Mouse (Mus musculus): ENCODE results near the gene Ccdc69. TPM values are rescaled to one million over a fixed set of nuclear protein-coding genes. Genes with fewer than 3 reads are reported as not detected.
A peak's percentile ranks its signal among the peaks of the same experiment; 100 is the strongest.

Gene Ccdc69
- polyA plus RNA-seq (2014; fragmentation: Nextera tagmentation; extraction: Ambion mirVana), result 1.2 and 1.4 TPM in 2 replicates

DNA sequence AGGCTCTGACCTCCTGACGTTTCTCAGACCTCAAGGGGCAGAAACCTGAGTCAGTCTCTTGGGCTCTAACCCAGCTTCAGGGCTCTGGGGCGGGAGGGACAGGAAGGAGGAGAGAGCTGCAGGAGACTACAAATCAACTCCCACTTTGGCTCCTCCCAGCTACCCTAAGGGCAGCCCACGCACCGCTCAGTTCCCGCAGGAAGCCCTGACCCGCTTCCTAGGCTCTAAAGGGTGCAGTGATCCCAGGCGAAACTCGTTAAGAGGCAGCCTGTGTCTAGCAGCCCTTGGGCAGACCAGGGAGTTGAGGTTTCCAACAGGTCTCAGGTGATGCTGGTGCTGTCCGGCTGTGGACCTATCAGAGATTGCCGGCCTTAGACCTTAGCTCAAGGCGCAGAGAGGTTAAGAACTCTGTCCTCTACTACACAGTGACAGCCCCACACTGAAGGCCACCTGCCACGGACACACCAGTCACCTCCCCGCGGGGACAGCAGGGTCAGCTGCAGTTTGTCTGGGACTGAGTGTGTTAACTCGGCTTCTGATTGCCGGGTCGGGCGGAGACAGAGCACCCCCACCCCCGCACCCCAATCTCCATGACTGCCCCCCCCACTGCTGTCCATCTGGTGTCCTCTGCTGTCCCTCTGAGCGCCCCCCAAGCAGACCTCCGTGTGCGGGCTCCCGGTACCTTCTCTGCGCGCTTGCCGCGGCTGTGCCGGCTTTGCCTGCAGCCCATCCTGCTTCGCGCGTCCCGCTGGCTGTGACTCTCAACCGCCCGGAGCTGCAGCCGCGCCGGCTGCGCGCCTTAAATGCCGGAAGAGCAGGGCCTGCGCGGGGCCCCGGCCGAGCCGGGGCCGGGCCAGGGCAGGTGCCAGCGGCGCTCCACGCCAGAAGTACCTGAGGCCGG is at the start of gene Ccdc69:
Gene Ccdc69, minus strand, starts transcription at position 801 of the 901 bp plus-strand sequence.
- peak; percentile 73 for ATAC-seq (replicated peaks; ENCODE audit: low FRiP score)
- WGBS, result under 1% methylated on average over 49 of the region's 50 CpGs

DNA sequence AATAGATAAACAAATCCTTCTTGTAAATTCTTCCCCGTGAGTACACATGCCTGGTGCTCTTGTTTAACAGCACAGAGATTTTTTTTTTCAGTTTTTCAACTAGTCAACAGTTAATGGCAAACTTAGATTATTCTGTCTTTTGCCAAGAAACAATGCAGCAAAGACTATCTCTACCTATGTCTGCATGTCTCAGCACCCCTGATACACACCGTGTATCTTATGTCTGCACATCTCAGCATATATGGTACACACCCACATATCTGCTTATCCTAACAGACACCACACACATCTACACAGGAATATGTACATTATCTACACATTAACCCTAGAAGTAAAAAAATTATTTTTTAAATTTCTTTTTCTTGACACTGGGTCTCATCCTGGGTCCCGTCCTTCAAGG is 48.7 kb upstream of the Ccdc69 start:
- H3K27ac ChIP-seq (ENCODE audit: low read depth, low read length), result no peak overlapping the region
- no peak for DNase-seq (ENCODE audit: low spot score)
- no peaks in the 10 kb centered on the region for H3K27me3 ChIP-seq (replicated peaks; ENCODE audit: control insufficient read depth, insufficient read depth, low read length)
- H3K4me3 ChIP-seq (ENCODE audit: low read depth, low read length), result no peak overlapping the region
- no peak overlapping the region for H3K9ac ChIP-seq (ENCODE audit: low read depth, low read length)
- ATAC-seq (replicated peaks; ENCODE audit: low FRiP score), result peak; percentile 65
- no peak overlapping the region for H3K4me2 ChIP-seq
- H3K36me3 ChIP-seq (ENCODE audit: control insufficient read depth, insufficient read depth, low read length), result no peaks in the 10 kb centered on the region
- H3K9me3 ChIP-seq (ENCODE audit: control insufficient read depth, low read length), result no peaks in the 10 kb centered on the region
- 57% methylated on average over 3 of the region's 3 CpGs for WGBS
- H3K4me1 ChIP-seq (replicated peaks; ENCODE audit: control insufficient read depth, insufficient read depth, low read length), result peaks cover 5% of the 10 kb centered on the region

More for the DNA sequence above, at the start of gene Ccdc69:
- Histone ChIP-seq H3K27me3 (replicated peaks; ENCODE audit: control insufficient read depth, insufficient read depth, low read length) (no peaks in the 10 kb centered on the region), H3K9me3 (ENCODE audit: control insufficient read depth, low read length) (no peaks in the 10 kb centered on the region; the same call in 1 of the 2 replicates), H3K4me2 (peak within 1 kb of the TSS; percentile 87), H3K4me1 (replicated peaks; ENCODE audit: control insufficient read depth, insufficient read depth, low read length) (peaks cover 7% of the 10 kb centered on the region), H3K9ac (ENCODE audit: low read depth, low read length) (peak within 1 kb of the TSS; percentile 62), H3K4me3 (ENCODE audit: low read depth, low read length) (peak within 1 kb of the TSS; percentile 55), H3K27ac (ENCODE audit: low read depth, low read length) (no peak within 1 kb of the TSS), H3K36me3 (ENCODE audit: control insufficient read depth, insufficient read depth, low read length) (no peaks in the 10 kb centered on the region)
- DNase-seq (ENCODE audit: low spot score), result peak; percentile 63

GRCm38 (mm10) chr11:55121430-55121829 is 43.5 kb upstream of the Ccdc69 start:
- Histone ChIP-seq H3K4me1 (replicated peaks; ENCODE audit: control insufficient read depth, insufficient read depth, low read length) (0 out of 2 replicates have a peak, but pooled peaks cover 3% of the 10 kb centered on the region), H3K27ac (ENCODE audit: low read depth, low read length) (no peak overlapping the region), H3K4me3 (ENCODE audit: low read depth, low read length) (no peak overlapping the region), H3K36me3 (ENCODE audit: control insufficient read depth, insufficient read depth, low read length) (no peaks in the 10 kb centered on the region), H3K27me3 (replicated peaks; ENCODE audit: control insufficient read depth, insufficient read depth, low read length) (no peaks in the 10 kb centered on the region), H3K9ac (ENCODE audit: low read depth, low read length) (no peak overlapping the region), H3K4me2 (no peak overlapping the region), H3K9me3 (ENCODE audit: control insufficient read depth, low read length) (no peaks in the 10 kb centered on the region)
- no peak for ATAC-seq (replicated peaks; ENCODE audit: low FRiP score)
- DNase-seq (ENCODE audit: low spot score), result no peak
- WGBS, result 84% methylated on average over 1 of the region's 1 CpGs

- no peaks in the 10 kb centered on the region for H3K9me3 ChIP-seq (ENCODE audit: control insufficient read depth, low read length)
- no peaks in the 10 kb centered on the region for H3K27me3 ChIP-seq (replicated peaks; ENCODE audit: control insufficient read depth, insufficient read depth, low read length)
- H3K9ac ChIP-seq (ENCODE audit: low read depth, low read length), result no peak overlapping the region
- H3K4me3 ChIP-seq (ENCODE audit: low read depth, low read length), result no peak overlapping the region
- 65% methylated on average over 8 of the region's 8 CpGs for WGBS
- peak overlapping the region; percentile 50; the same call in 1 of the 2 replicates for H3K27ac ChIP-seq (ENCODE audit: low read depth, low read length)
- DNase-seq (ENCODE audit: low spot score), result no peak
- no peak overlapping the region for H3K4me2 ChIP-seq
- no peaks in the 10 kb centered on the region for H3K4me1 ChIP-seq (replicated peaks; ENCODE audit: control insufficient read depth, insufficient read depth, low read length)
- no peaks in the 10 kb centered on the region for H3K36me3 ChIP-seq (ENCODE audit: control insufficient read depth, insufficient read depth, low read length)
- no peak for ATAC-seq (replicated peaks; ENCODE audit: low FRiP score)
Measured at GRCm38 (mm10) chr11:55120821-55121271, 42.9 kb upstream of the Ccdc69 start.

DNA sequence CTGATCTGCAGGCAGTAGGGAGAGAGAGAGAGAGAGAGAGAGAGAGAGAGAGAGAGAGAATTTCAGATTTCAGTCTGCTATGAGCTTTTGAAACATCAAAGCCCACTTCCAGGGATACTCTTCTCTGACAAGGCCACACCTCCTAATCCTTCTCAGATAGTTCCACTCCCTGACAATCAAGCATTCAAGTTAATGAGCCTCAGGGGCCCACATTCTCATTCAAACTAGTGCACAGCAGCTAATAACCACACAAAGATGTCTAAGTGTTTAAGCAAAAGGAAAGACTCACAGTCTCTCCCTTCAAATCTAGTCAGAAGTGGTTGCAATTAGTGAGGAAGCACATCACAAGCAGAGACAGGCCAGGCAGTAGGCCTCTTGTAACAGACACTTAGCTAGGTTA is 42.3 kb upstream of the Ccdc69 start:
- no peak overlapping the region for H3K27ac ChIP-seq (ENCODE audit: low read depth, low read length)

DNA sequence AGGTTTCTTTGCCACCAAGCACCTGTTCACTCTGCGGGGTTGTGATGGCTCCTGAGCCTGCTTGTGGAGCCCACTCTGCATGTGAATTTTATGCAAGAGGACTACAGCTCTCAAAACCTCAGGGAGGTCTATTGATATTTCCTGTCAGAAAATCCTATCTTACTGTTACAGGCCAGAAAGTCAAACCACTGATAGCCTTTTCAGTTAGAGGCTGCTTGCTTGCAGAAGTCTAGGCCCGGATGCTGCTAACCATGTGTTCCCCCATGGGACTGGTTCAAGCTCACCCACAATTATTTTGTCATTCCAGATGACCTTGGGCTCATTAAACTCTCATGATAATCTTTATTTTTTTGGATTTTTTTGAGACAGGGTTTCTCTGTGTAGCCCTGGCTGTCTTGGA is 39.1 kb upstream of the Ccdc69 start:
- WGBS, result 59% methylated on average over 2 of the region's 2 CpGs
- no peak for ATAC-seq (replicated peaks; ENCODE audit: low FRiP score)

More for the DNA sequence above, 42.3 kb upstream of the Ccdc69 start:
- Histone ChIP-seq H3K36me3 (ENCODE audit: control insufficient read depth, insufficient read depth, low read length) (no peaks in the 10 kb centered on the region), H3K4me3 (ENCODE audit: low read depth, low read length) (no peak overlapping the region), H3K4me1 (replicated peaks; ENCODE audit: control insufficient read depth, insufficient read depth, low read length) (no peaks in the 10 kb centered on the region), H3K4me2 (no peak overlapping the region), H3K9ac (ENCODE audit: low read depth, low read length) (no peak overlapping the region), H3K27me3 (replicated peaks; ENCODE audit: control insufficient read depth, insufficient read depth, low read length) (no peaks in the 10 kb centered on the region), H3K9me3 (ENCODE audit: control insufficient read depth, low read length) (no peaks in the 10 kb centered on the region)
- ATAC-seq (replicated peaks; ENCODE audit: low FRiP score), result no peak
- DNase-seq (ENCODE audit: low spot score), result no peak

GRCm38 (mm10) chr11:55116004-55116403 is 38.1 kb upstream of the Ccdc69 start:
- Histone ChIP-seq H3K4me3 (ENCODE audit: low read depth, low read length) (no peak overlapping the region), H3K27me3 (replicated peaks; ENCODE audit: control insufficient read depth, insufficient read depth, low read length) (no peaks in the 10 kb centered on the region), H3K9ac (ENCODE audit: low read depth, low read length) (no peak overlapping the region), H3K9me3 (ENCODE audit: control insufficient read depth, low read length) (peaks cover 3% of the 10 kb centered on the region; the same call in 1 of the 2 replicates), H3K4me1 (replicated peaks; ENCODE audit: control insufficient read depth, insufficient read depth, low read length) (0 out of 2 replicates have a peak, but pooled peaks cover 3% of the 10 kb centered on the region), H3K27ac (ENCODE audit: low read depth, low read length) (no peak overlapping the region), H3K36me3 (ENCODE audit: control insufficient read depth, insufficient read depth, low read length) (no peaks in the 10 kb centered on the region), H3K4me2 (no peak overlapping the region)
- 68% methylated on average over 3 of the region's 3 CpGs for WGBS
- DNase-seq (ENCODE audit: low spot score), result no peak
- no peak for ATAC-seq (replicated peaks; ENCODE audit: low FRiP score)

More for the DNA sequence above, 39.1 kb upstream of the Ccdc69 start:
- H3K27me3 ChIP-seq (replicated peaks; ENCODE audit: control insufficient read depth, insufficient read depth, low read length), result no peaks in the 10 kb centered on the region
- no peak overlapping the region for H3K9ac ChIP-seq (ENCODE audit: low read depth, low read length)
- H3K36me3 ChIP-seq (ENCODE audit: control insufficient read depth, insufficient read depth, low read length), result no peaks in the 10 kb centered on the region
- DNase-seq (ENCODE audit: low spot score), result no peak
- H3K4me1 ChIP-seq (replicated peaks; ENCODE audit: control insufficient read depth, insufficient read depth, low read length), result 0 out of 2 replicates have a peak, but pooled peaks cover 3% of the 10 kb centered on the region
- H3K4me3 ChIP-seq (ENCODE audit: low read depth, low read length), result no peak overlapping the region
- H3K27ac ChIP-seq (ENCODE audit: low read depth, low read length), result no peak overlapping the region
- H3K9me3 ChIP-seq (ENCODE audit: control insufficient read depth, low read length), result peaks cover 3% of the 10 kb centered on the region; the same call in 1 of the 2 replicates
- no peak overlapping the region for H3K4me2 ChIP-seq

GRCm38 (mm10) chr11:55114291-55114690 is 36.4 kb upstream of the Ccdc69 start:
- 63% methylated on average over 2 of the region's 2 CpGs for WGBS

More at GRCm38 (mm10) chr11:55114291-55114690, 36.4 kb upstream of the Ccdc69 start:
- DNase-seq (ENCODE audit: low spot score), result no peak
- H3K4me3 ChIP-seq (ENCODE audit: low read depth, low read length), result no peak overlapping the region
- no peak overlapping the region for H3K9ac ChIP-seq (ENCODE audit: low read depth, low read length)
- 0 out of 2 replicates have a peak, but pooled peaks cover 3% of the 10 kb centered on the region for H3K4me1 ChIP-seq (replicated peaks; ENCODE audit: control insufficient read depth, insufficient read depth, low read length)
- no peaks in the 10 kb centered on the region for H3K27me3 ChIP-seq (replicated peaks; ENCODE audit: control insufficient read depth, insufficient read depth, low read length)
- H3K4me2 ChIP-seq, result no peak overlapping the region
- H3K9me3 ChIP-seq (ENCODE audit: control insufficient read depth, low read length), result peaks cover 3% of the 10 kb centered on the region; the same call in 1 of the 2 replicates
- peak overlapping the region; percentile 8; the same call in 1 of the 2 replicates for H3K27ac ChIP-seq (ENCODE audit: low read depth, low read length)
- no peak for ATAC-seq (replicated peaks; ENCODE audit: low FRiP score)
- no peaks in the 10 kb centered on the region for H3K36me3 ChIP-seq (ENCODE audit: control insufficient read depth, insufficient read depth, low read length)

Data from liver, embryonic 11.5 days (tissue).